21 mouse cellular contexts compared by ENCODE assay signal in genomic region chr9:69761569-69761968, GRCm38 (mm10). TPM values are rescaled to one million over a fixed set of nuclear protein-coding genes. Genes with fewer than 3 reads are reported as not detected.
A peak's percentile ranks its signal among the peaks of the same experiment; 100 is the strongest.
DNase-seq lines count a peak whose midpoint lies in the region; ATAC-seq and TF ChIP-seq lines count a peak whose summit lies in the region.
"Had no signal": no experiment of that assay in that cellular context is flagged by ENCODE, and none has a peak within 500 bp of the region (broad histone marks: within the 10 kb centered on the region; RNA-seq: fewer than 3 reads in every experiment).

No protein-coding gene starts in this region.

- peaks cover 2% of the 10 kb centered on the region; the same call in 1 of the 2 replicates for H3K4me1 ChIP-seq in hindbrain, embryonic 14.5 days (replicated peaks; ENCODE audit: control insufficient read depth, insufficient read depth, low read length)
- H3K4me1 ChIP-seq in midbrain, embryonic 15.5 days, result peaks cover 40% of the 10 kb centered on the region
- peaks cover 6% of the 10 kb centered on the region; the same call in 1 of the 2 replicates for H3K4me1 ChIP-seq in liver, postnatal 0 days (ENCODE audit: insufficient read depth)
- H3K4me1 ChIP-seq: liver, embryonic 13.5 days had no signal

- peak; percentile 54 for DNase-seq in heart, adult 11 months
- DNase-seq in heart, adult 9 months (ENCODE audit: low spot score in 2 of 2), result no peak
- DNase-seq in hindbrain, embryonic 14.5 days (ENCODE audit: low spot score), result no peak
- no peak for DNase-seq in right cerebral cortex, postnatal 4 days
- no peak for DNase-seq in liver, postnatal 0 days
- DNase-seq: adrenal gland, postnatal 36 days; gastrocnemius, adult 2 months; heart, adult 18-20 months; liver, embryonic 13.5 days had no signal

- H3K9ac ChIP-seq in hindbrain, embryonic 14.5 days, result no peak overlapping the region
- no peak overlapping the region for H3K9ac ChIP-seq in midbrain, embryonic 15.5 days
- H3K9ac ChIP-seq in liver, postnatal 0 days (replicated peaks), result no peak overlapping the region
- H3K9ac ChIP-seq: embryonic facial prominence, embryonic 12.5 days; liver, embryonic 13.5 days; stomach, embryonic 15.5 days had no signal

- no peaks in the 10 kb centered on the region for H3K36me3 ChIP-seq in hindbrain, embryonic 14.5 days (replicated peaks; ENCODE audit: control insufficient read depth, insufficient read depth)
- no peaks in the 10 kb centered on the region for H3K36me3 ChIP-seq in midbrain, embryonic 15.5 days (replicated peaks)
- H3K36me3 ChIP-seq in liver, postnatal 0 days (replicated peaks; ENCODE audit: insufficient read depth, low read length), result no peaks in the 10 kb centered on the region
- H3K36me3 ChIP-seq: embryonic facial prominence, embryonic 12.5 days; G1E; liver, embryonic 13.5 days; stomach, embryonic 15.5 days had no signal

- under 1% methylated on average over 10 of the region's 10 CpGs for WGBS in hindbrain, embryonic 14.5 days
- under 1% methylated on average over 10 of the region's 10 CpGs for WGBS in midbrain, embryonic 15.5 days
- WGBS in liver, postnatal 0 days (ENCODE audit: insufficient replicate concordance), result 4% methylated on average over 10 of the region's 10 CpGs

- H3K9me3 ChIP-seq in hindbrain, embryonic 14.5 days (ENCODE audit: control insufficient read depth, low read length), result no peaks in the 10 kb centered on the region
- no peaks in the 10 kb centered on the region for H3K9me3 ChIP-seq in midbrain, embryonic 15.5 days
- H3K9me3 ChIP-seq in liver, postnatal 0 days (ENCODE audit: low read length), result no peaks in the 10 kb centered on the region
- H3K9me3 ChIP-seq: embryonic facial prominence, embryonic 12.5 days; G1E; liver, embryonic 13.5 days; stomach, embryonic 15.5 days had no signal

- H3K27me3 ChIP-seq in hindbrain, embryonic 14.5 days (ENCODE audit: control insufficient read depth, insufficient read depth, low read length), result peaks cover 100% of the 10 kb centered on the region
- H3K27me3 ChIP-seq in midbrain, embryonic 15.5 days (replicated peaks), result peaks cover 68% of the 10 kb centered on the region
- peaks cover 99% of the 10 kb centered on the region for H3K27me3 ChIP-seq in liver, postnatal 0 days (ENCODE audit: insufficient read depth, low read length)

- no peak overlapping the region for H3K27ac ChIP-seq in hindbrain, embryonic 14.5 days
- no peak overlapping the region for H3K27ac ChIP-seq in midbrain, embryonic 15.5 days
- H3K27ac ChIP-seq in liver, postnatal 0 days (ENCODE audit: low read depth), result no peak overlapping the region
- H3K27ac ChIP-seq: embryonic facial prominence, embryonic 12.5 days; gastrocnemius, adult 2 months; liver, embryonic 13.5 days; stomach, embryonic 15.5 days had no signal

- H3K4me2 ChIP-seq in hindbrain, embryonic 14.5 days (replicated peaks), result peak overlapping the region; percentile 49
- H3K4me2 ChIP-seq in midbrain, embryonic 15.5 days, result peak overlapping the region; percentile 44
- H3K4me2 ChIP-seq in liver, postnatal 0 days (ENCODE audit: low read depth, low read length), result no peak overlapping the region
- H3K4me2 ChIP-seq: liver, embryonic 13.5 days; stomach, embryonic 15.5 days had no signal

- TF ChIP-seq EP300 in liver, postnatal 0 days (IDR thresholded peaks at IDR 0.05; ENCODE audit: low read depth), result no peak

- no peak for ATAC-seq in hindbrain, embryonic 14.5 days (ENCODE audit: low FRiP score)
- ATAC-seq in midbrain, embryonic 15.5 days (replicated peaks), result no peak
- ATAC-seq in erythroid progenitor cell, adult 5-6 weeks (replicated peaks; ENCODE audit: low FRiP score, poor library complexity, severe bottlenecking), result no peak
- ATAC-seq in liver, postnatal 0 days, result no peak
- ATAC-seq: lung, postnatal 0 days had no signal

- no peak for TF ChIP-seq CTCF in liver, postnatal 0 days (IDR thresholded peaks at IDR 0.05; ENCODE audit: low read depth)

- peak overlapping the region; percentile 36 for H3K4me3 ChIP-seq in hindbrain, embryonic 14.5 days (replicated peaks; ENCODE audit: low read length)
- peak overlapping the region; percentile 35 for H3K4me3 ChIP-seq in midbrain, embryonic 15.5 days
- no peak overlapping the region for H3K4me3 ChIP-seq in liver, postnatal 0 days (ENCODE audit: low read depth, low read length)
- H3K4me3 ChIP-seq: gastrocnemius, adult 2 months; liver, embryonic 13.5 days; megakaryocyte, embryonic 14.5 days; stomach, embryonic 15.5 days had no signal

RNA-seq across cellular contexts. Expression of gene Foxb1, which starts 0.8 kb away (rescaled TPM):
- polyA plus RNA-seq in hindbrain, embryonic 14.5 days (2014; fragmentation: Nextera tagmentation; extraction: Ambion mirVana), result 5.2 and 6.1 TPM in 2 replicates
- 15.1 and 20.7 TPM in 2 replicates for polyA plus RNA-seq in midbrain, embryonic 15.5 days (2015; fragmentation: Nextera tagmentation; extraction: Ambion mirVana)
- not detected in 2 replicates for total RNA-seq in erythroid progenitor cell, adult 5-6 weeks (2015; ENCODE audit: low replicate concordance)
- not detected in 2 replicates for total RNA-seq in erythroid progenitor cell, adult 5-6 weeks (2017; ENCODE audit: low replicate concordance)
- polyA plus RNA-seq in liver, postnatal 0 days (2015; fragmentation: Nextera tagmentation; extraction: Ambion mirVana), result not detected in 2 replicates
- total RNA-seq: adrenal gland, postnatal 36 days; G1E; gastrocnemius, adult 2 months; heart, adult 18-20 months; layer of hippocampus, postnatal 25 days; left cerebral cortex, postnatal 36 days had no signal
- polyA plus RNA-seq: C2C12; G1E; heart, embryonic 16.5 days; large intestine, adult 2 months; liver, embryonic 13.5 days; lung, postnatal 0 days had no signal
